Mouse (Mus musculus) testis, postnatal 14 days (tissue): ENCODE measurements around the gene Esp34.

Experiments
- DNase-seq: peaks from one replicate; pipeline ENCODE4 v3.0.0; 2021; ENCODE audit warnings: low spot score

Gene Esp34

GRCm38 (mm10) chr17:38553892-38554291 is at the start of gene Esp34:
Esp34 (plus strand) TSS chr17:38554192.
- DNase-seq, result no peak

- DNase-seq, result no peak
These were observed 8.5 kb downstream of the Esp34 start for GRCm38 (mm10) chr17:38562527-38562926.
